Mouse (Mus musculus): ENCODE data around the gene Selenbp1.

DNA sequence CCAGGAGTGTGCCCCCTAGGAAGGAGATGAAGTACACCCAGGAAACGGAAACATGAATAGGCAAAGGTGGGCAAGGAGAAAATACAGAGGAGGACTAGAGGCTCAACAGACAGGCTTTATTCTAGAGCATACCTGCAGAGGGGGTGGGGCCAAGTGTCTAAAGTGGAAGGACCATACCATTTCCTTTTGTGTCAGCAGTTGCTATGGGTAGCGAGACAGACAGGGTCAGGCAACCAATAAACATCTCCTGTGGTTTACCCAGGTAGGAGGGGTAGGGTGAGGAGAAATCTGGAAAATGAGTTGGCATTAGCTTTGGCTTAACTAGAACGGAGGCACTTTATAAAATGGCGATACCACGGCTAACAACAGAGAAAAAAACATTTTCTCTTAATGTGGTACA, 19.9 kb downstream of the Selenbp1 start:
- TF ChIP-seq CTCF (IDR thresholded peaks at IDR 0.05; ENCODE audit: control insufficient read depth, insufficient read depth, insufficient read length), result no peak
- TF ChIP-seq USF1 (IDR thresholded peaks at IDR 0.05; ENCODE audit: low read depth), result no peak
- TF ChIP-seq MAX (IDR thresholded peaks at IDR 0.05), result no peak
- no peak for TF ChIP-seq MYOG (IDR thresholded peaks at IDR 0.05; ENCODE audit: control insufficient read depth, extremely low read depth, insufficient read length)

All from C2C12 (cell line).